Mouse (Mus musculus) brain, embryonic 14.5 days (tissue): ENCODE measurements at regions not wholly inside any gene's neighbourhood (a gene's known extent, or its start where the extent isn't known, plus 50 kb on each side); places are given as distances from the start of the nearest gene placed in this dataset.

Experiments used
- DNase-seq: peaks from one replicate; pipeline ENCODE4 v3.0.0-alpha.2; 2011; ENCODE audit warnings: low read depth
- CTCF ChIP-seq: fragments of 200-500 bp; IDR thresholded peaks from 2 replicates; pipeline ENCODE4 v1.5.1; 2012; ENCODE audit warnings: inconsistent platforms, mild to moderate bottlenecking, moderate library complexity, borderline replicate concordance; ENCODE audit not compliant: insufficient read depth, insufficient read length; ENCODE audit errors: extremely low read depth
- POLR2A ChIP-seq: fragments of 200-500 bp; IDR thresholded peaks from 2 replicates; pipeline ENCODE4 v1.6.1; 2012; ENCODE audit warnings: mild to moderate bottlenecking, inconsistent platforms, borderline replicate concordance; ENCODE audit not compliant: poor library complexity, insufficient read depth, insufficient read length, severe bottlenecking; ENCODE audit errors: extremely low read depth

- DNase-seq: no peak
- TF ChIP-seq POLR2A (no peak), CTCF (no peak)
These were observed 147.4 kb upstream of the Klf14 start for GRCm38 (mm10) chr6:31106144-31106836.

GRCm38 (mm10) chr6:31106856-31107359 lies 148.0 kb upstream of the Klf14 start:
- no peak for TF ChIP-seq CTCF
- no peak for TF ChIP-seq POLR2A
- no peak for DNase-seq

GRCm38 (mm10) chr6:31107360-31107759 lies 148.5 kb upstream of the Klf14 start:
- TF ChIP-seq POLR2A (no peak), CTCF (no peak)
- no peak for DNase-seq

GRCm38 (mm10) chr6:31107916-31108685 lies 149.2 kb upstream of the Klf14 start:
- DNase-seq: no peak

GRCm38 (mm10) chr6:31109604-31110003 lies 150.7 kb upstream of the Klf14 start:
- TF ChIP-seq CTCF (no peak), POLR2A (no peak)
- DNase-seq: no peak

More at GRCm38 (mm10) chr6:31107916-31108685, 149.2 kb upstream of the Klf14 start:
- no peak for TF ChIP-seq CTCF
- TF ChIP-seq POLR2A: no peak

GRCm38 (mm10) chr6:31112293-31113077 lies 153.6 kb upstream of the Klf14 start:
- DNase-seq: no peak
- TF ChIP-seq CTCF (no peak), POLR2A (no peak)

- no peak for DNase-seq
- no peak for TF ChIP-seq CTCF
- TF ChIP-seq POLR2A: no peak
These were observed 154.9 kb upstream of the Klf14 start for GRCm38 (mm10) chr6:31113558-31114326.

- peak; percentile 43 for DNase-seq
- TF ChIP-seq CTCF: no peak
- no peak for TF ChIP-seq POLR2A
These were observed 155.8 kb upstream of the Klf14 start for GRCm38 (mm10) chr6:31114336-31115335.

GRCm38 (mm10) chr6:31115566-31115965 lies 156.7 kb upstream of the Klf14 start:
- TF ChIP-seq POLR2A: no peak
- TF ChIP-seq CTCF: no peak
- no peak for DNase-seq
